Mouse (Mus musculus) ES-Bruce4 (cell line): ENCODE data around the gene Gm28051.

Source experiments
- CTCF ChIP-seq: IDR thresholded peaks from one replicate; pipeline ENCODE4 v1.8.1; 2011; ENCODE audit warnings: low read depth, low read length
- POLR2A ChIP-seq: IDR thresholded peaks from one replicate; pipeline ENCODE4 v1.8.1; 2011; ENCODE audit warnings: low read length; ENCODE audit not compliant: insufficient read depth

DNA sequence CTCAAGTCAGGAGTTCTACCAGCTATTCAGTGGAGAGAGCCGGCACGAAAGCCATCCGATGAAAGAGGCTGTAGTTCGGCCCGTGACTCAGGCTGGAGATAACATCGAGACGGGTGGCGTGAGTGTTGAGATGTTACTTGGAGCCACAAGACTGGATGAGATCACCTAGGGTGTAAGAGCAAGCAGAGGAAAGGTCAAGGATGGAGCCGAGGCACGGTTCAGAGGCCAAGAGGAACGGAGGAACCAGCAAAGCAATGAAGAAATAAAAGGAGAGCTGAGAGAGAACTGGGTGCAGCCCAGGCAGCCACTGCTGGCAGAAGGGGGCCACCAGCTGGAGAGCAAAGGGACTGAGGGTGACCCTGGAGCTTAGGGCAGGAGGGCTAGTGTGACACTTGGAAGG lies 49.3 kb downstream of the Gm28051 start:
- TF ChIP-seq CTCF (peak; percentile 63), POLR2A (no peak)
